Mouse (Mus musculus): Measurements from ENCODE around the gene Chd1.
"Not testable (repeated sequence)": the region's sequence is repeated elsewhere in the genome, so short reads cannot be mapped to it uniquely, and the experiment has no call there.

The Chd1 gene

DNA sequence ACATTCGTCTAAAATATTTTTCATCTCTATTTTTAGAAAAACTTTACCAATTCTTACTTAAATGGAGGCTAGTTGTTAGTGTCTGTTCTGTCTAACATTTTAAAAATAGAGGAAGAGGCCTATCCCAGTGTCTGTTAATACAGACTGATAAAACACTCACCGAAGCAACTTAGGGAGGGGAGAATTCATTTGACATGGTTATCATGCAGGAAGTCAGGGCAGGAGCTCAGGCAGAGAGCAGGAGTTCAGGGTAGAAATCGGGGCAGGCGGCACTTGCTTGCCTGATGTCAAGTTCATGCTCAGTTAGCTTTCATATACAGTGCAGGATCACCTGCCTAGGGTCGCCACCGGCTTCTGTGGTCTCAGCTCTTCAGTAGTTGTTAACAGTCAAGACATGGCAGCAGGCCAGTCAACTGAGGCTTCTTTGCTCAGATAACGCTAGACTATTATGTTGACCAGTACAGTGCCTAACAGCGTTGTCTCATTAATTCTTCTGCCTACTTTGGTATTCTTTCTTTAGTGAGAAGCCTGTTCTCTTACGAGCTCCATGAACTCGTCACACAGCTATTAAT is 32.7 kb downstream of the Chd1 start:
- no peak for DNase-seq (ENCODE audit: low read depth, low spot score)

DNA sequence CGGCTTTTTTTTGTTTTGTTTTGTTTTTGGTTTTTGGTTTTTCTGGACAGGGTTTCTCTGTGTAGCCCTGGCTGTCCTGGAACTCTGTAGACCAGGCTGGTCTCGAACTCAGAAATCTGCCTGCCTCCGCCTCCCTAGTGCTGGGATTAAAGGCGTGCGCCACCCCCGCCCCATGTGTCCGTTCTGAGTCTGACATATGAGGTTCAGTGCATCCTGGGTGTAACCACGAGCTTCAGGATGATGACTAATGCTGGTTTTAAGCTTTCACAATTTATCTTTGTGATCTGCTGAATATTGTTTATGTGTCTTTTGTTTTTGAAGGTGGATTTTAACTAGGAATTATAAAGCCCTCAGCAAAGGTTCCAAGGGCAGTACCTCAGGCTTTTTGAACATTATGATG is 37.1 kb downstream of the Chd1 start:
- DNase-seq (ENCODE audit: low read depth, low spot score): no peak

DNA sequence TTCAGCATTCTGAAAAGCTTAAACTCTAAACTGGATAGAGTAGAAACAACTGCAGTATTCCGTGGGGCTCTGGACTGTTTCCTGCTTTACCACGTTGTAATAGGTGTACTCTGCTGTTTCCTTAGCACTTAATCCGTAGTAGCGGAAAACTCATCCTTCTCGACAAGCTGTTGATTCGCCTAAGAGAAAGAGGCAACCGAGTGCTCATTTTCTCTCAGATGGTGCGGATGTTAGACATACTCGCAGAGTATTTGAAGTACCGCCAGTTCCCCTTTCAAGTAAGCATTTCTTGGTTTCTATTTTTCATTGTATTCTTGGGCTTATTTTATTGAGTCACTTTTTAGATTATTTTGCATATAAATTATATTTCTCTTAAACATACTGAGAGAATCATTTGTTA is 38.2 kb downstream of the Chd1 start:
- no peak for DNase-seq (ENCODE audit: low read depth, low spot score)

DNA sequence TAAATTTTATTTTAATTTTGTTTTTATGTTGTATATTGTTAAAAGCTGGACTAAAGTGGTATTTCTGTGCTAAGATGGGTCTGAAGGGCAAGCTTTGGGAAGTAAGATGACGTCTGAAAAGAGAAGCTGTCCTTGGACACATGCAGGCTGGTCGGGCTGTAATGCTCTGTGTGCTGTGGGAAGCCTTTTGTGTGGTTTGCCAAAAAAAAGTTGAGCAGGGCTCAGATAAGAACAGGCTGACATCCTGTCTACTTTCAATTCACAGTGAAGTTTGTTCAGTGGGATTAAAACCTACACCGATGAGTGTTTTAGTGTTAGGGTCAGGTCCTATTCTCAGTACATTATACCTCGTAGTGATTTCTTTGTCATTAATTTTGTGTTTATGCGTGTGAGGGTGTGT is 38.6 kb downstream of the Chd1 start:
- no peak for DNase-seq (ENCODE audit: low read depth, low spot score)

DNA sequence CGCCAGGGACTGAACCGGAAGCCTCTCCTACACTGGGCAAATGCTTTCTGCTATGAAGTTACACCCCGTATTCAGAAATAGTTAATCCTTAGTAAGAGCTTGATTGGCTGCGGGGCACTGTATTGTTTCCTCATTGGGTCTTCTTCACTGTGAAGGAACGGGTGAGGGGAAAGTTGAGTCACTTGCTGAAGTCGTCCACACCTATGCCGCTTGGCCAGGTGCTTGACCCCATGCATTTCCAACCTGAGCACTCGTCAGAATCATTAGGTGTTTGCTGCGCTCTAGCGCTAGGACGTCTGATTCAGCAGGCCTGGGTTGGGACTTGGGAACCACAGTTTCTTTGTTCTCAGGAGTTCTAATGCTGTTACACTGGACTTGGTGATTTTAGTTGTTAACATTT is 41.9 kb downstream of the Chd1 start:
- DNase-seq (ENCODE audit: low read depth, low spot score): no peak

DNA sequence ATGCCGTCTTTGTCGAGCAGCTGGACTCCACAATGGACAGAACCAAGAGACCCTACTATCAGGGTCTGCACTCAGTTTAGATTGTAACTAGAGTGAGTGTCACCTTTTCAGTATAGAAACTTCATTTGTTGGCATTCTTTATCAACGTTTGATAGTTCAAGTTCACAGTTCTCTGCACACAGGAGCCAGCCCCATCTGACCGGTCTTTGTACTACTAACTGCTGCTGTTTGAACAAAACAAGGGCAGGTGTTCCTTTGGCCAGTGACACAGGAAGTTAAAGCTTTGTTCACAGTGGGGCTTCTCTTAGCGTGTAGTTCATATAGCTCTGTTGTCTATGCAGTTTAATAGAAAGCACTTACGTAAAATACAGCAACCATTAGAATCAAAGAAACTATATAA is 43.3 kb downstream of the Chd1 start:
- DNase-seq (ENCODE audit: low read depth, low spot score): no peak

DNA sequence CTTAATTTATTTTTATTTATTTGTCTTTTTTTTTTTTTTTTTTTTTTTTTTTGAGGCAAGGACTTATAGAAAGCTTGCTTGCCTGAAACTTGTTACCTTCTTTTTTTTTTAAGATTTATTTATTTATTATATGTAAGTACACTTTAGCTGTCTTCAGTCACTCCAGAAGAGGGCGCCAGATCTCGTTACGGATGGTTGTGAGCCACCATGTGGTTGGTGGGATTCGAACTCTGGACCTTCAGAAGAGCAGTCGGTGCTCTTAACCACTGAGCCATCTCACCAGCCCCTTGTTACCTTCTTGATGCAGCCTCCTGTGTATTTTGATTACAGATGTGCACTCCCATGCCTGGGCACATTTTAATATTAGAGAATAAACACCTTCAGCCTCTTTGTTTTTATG is 46.5 kb downstream of the Chd1 start:
- DNase-seq (ENCODE audit: low read depth, low spot score): not testable (repeated sequence)

DNA sequence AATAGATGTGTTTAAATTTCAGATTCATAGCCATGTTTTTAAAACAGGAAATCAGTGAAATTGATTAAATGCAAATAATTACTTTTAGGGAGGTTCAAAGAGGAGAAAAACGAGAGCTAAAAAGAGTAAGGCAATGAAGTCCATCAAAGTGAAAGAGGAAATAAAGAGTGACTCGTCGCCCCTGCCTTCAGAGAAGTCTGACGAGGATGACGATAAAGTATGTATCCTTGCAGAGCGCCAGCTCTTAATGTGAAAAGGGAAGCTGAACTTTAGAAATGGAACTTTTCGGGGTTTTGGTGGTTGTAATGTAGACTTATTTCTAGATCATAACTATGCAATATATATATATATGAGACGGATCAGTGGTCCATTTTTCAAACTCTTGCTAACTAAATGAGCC is 56.4 kb downstream of the Chd1 start:
- DNase-seq (ENCODE audit: low read depth, low spot score): no peak

DNA sequence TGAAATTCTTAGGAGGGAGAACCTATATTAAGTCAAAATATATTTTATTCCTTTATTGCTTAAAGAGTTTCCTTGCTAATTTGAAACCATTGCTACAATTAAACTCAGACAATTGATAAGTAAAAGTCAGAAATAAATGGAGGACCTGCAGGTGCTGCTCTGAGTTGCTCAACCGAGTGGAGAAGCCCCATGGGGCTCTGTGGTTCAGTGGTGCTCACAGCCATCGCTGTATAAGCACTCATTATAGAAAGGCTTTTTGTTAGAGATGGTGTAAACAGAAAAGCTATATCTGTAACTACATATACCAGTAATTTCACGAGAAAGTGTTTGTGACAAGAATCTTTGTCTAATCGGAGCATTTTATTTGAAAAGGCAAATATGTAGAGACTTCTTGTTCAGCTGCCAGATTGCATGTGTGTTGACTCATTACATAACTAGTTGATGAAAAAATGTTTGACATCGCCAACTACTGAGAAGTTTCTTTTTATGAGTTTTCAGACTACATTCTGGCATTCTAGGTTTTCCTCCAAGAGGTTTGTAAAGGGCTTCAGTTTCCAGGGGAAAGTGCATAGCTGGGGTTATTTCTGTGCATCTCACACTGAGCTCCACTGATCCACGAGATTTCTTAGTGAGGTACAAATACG is 64.4 kb downstream of the Chd1 start:
- no peak for DNase-seq (ENCODE audit: low read depth, low spot score)

DNA sequence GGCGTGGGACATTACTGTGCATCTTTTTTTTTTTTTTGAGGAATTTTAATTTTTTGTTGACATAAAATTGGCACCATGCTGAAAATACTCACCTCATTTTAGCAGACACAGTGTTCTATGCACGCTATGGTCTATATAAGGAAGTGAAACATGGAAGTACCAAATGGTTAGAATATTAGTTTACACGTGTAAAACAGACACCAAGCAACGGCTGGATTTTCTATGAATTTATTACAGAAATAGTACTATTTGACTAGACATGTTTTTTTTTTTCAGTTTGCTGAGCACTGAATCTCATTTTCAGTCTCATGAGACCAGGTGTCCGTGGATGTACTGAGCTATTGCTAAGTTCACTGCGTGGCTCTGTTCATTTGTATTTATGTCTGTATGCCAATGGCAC is 69.2 kb downstream of the Chd1 start:
- no peak for DNase-seq (ENCODE audit: low read depth, low spot score)

DNA sequence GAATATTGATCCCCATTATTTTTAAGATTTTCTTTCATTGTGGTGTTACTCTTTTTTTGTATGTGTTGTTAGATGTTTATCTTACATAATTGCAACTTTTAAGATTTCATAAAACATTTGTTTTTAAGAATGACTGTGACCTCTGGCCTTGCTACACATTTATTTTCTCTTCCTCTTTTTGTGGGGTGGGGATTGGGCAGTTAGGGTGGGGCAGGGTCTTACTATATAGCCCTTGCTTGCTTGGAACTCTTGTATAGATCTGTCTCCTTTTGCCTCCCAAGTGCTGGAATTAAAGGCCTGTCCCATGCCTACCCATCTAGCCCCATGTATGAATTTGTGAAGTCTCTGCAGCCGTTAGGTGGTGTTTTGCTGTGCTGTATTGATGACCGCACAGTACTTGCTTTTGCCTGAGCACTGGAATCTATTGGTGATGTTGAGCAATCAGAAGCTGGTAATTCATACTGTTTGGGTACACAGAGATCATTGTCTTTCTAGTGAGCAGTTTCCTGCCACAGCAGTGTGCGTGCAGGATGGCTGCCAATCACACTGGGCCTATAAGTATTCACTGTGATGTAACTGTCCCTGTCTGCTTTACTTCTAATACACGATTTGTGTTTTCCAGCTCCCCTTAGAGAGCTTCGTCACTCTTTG is 69.9 kb downstream of the Chd1 start:
- no peak for DNase-seq (ENCODE audit: low read depth, low spot score)

DNA sequence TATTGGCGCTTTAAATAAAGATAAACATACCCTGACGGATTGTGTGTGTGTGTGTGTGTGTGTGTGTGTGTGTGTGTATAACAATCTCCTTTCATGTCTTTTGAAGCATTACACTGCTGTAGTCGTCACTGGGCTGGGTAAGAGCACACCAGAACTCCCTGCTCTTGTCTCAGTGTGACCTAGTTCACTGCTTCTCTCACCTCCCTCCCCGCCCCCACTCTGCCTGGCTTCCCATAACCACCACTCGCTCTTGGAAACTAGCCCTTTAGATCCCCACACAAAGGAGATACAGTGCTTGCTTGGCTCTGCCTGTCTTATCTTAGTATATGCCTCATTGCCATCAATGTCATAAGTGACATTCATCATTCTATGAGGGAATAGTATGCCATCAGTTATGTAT is 71.6 kb downstream of the Chd1 start:
- no peak for DNase-seq (ENCODE audit: low read depth, low spot score)

DNA sequence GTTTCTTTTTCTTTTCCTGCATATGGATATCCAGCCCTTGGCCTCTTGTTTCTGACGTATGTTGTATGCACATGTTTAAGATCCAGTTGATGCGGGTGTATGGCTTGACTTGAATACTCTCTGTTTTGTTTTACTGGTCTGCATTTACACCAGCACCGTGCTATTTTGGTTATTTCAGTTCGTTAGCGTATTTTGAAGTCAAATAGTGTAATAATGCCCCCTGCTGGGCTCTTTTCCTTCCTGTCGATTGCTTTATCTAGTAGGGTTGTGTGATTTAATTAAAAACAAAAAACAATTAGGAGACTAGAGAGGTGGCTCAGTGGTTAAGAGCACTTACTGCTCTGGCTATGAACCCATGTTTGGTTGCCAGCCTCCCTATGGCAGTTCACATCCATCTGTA is 73.2 kb downstream of the Chd1 start:
- DNase-seq (ENCODE audit: low read depth, low spot score): no peak

DNA sequence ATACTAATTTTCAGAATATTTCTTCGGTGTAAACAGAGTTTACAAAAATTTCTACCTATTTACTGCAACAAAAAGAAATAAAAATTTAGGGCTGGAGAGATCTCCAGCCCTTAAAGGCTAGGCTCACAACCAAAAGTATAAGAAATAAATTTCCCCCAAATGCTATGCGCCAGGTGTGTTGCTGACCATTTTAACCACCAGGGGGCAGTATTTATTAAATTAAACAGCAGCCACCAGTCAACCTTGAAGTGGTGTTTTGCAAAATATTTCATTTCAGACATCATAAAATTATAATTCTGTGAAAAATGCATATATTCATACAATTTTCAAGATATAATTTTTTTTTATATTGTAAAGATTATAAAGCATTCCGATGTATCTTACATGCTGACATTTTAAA is 82.3 kb downstream of the Chd1 start:
- no peak for DNase-seq (ENCODE audit: low read depth, low spot score)

DNA sequence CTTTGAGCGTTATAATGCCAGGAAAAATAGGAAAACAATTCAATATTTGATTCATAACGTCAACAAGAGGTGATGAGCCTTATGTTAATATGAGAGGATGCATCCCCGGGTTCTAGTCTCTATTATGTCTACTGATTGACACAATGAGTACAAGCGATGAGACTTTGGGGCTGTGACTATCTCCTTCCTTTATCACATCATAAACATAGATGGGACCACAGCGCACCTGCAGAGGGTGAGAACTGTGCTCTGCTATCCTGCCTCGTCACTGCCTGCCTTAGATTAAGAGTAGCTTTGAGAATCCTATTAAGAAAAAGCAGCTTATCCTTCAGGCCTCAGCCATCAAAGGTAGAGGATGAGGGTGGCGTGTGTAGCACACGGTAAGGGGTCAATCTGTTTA is 85.9 kb downstream of the Chd1 start:
- DNase-seq (ENCODE audit: low read depth, low spot score): no peak

DNA sequence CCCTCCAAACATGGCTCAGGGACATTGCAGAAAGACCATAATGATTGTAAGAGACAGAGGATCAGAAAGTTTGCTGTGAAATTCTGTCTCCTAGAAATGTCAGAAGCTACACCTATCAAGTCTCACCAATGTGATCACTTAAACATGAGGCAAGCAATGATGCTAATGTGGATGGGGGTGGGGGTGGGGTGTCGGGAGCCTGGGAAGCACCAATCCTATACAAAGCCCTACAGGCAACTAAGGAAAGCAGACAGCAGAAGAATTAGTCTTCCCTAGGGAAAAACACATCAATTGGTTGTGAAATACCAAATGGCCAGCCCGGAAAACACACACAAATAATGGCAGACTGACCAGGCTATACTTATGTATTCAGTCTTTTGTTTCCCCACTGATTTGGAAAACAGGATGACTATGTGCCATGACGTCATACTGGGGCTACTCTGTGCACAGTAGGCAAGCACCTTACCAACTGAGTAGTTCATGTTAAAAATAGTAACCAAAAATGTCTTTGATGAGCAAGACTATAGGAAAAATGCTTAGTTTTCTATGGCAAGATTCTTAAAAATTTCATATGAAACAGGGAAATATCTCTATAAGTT is 94.5 kb downstream of the Chd1 start:
- no peak for DNase-seq (ENCODE audit: low read depth, low spot score)

DNA sequence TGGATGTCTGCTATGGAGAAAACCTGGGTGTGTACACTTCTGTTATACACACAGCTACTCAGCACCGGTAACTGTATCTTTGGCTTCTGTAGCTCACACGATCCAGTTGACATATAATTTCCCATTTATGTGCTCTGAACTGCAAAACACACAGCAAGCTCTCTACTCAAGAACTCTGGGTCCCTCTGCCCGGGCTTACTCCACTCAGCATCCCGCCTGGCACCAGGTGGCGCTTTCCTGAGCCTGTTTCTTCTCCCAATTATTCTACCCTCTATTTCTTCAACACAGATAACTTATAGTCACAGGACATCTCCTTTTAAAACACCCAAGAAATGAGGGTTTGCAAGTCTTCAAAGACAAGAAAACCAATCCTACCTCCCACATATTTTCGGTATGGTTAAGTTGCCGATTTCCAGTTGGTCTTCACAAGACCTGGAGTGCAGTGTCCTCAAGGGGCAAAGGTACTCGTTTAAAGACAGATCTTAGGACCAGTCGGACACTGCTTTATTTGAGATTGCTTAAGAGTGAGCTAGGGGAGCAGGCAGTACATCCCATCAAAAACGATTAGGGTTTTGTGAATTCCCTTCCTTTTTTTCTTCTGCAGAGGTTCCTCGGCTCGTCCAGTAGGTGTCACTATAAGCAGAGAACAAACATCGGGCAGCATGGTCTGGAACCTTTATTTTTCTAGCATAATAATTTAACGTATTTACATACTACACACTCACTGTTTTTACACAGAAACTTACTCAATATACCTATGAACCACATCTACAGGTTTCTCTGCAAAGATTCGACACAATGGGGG is 99.4 kb downstream of the Chd1 start:
- no peak for DNase-seq (ENCODE audit: low read depth, low spot score)

DNA sequence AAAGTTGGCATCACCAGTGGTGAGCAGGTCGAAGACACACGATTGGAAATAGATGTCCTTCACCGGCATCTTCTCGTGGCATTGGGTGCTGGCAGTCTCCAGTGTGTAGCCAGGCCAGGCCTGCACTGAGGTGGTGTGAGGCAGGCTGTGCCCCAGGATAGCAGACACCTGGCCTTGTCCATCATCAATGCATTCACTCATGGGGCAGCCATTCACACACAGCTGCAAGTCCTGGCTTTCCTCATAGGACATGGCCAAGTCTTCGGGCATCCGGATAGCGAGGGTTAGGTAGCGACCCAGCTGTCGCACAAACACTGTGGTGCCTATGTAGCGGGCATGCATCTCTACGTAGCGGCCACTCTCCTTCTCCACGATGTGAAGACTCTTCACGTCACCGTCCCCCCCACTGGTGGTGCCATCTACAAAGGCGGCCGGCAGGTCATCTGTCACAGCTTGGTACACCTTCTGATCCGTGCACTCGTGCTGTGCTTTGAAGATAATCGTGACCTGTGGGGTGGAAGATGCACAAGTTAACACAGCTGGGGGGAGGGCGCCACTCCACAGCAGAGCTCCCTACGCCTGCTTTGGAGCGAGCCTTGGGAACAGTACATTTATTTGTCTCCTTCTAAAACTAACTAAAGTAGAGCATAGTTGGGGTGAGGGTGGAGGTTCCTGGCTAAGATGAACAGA is 102.7 kb downstream of the Chd1 start:
- no peak for DNase-seq (ENCODE audit: low read depth, low spot score)

DNA sequence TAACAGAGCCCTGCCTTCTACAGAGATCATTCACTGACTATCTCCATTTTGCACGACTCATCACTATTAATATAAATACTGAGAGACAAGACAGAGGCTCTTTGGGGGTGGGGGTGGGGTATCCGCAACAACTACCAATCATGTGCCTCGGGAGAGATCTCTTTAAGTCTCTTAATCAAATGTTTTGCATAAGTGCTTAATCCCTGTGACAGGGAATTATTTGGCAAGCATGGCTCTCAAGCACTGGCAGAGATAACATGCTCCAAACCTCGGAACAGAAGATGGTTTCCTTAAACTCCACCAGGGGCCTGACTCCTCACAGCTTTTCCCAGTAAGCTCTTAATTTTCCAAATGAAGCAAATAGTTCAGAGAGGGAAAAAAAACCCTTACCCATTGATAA is 103.2 kb downstream of the Chd1 start:
- no peak for DNase-seq (ENCODE audit: low read depth, low spot score)

DNA sequence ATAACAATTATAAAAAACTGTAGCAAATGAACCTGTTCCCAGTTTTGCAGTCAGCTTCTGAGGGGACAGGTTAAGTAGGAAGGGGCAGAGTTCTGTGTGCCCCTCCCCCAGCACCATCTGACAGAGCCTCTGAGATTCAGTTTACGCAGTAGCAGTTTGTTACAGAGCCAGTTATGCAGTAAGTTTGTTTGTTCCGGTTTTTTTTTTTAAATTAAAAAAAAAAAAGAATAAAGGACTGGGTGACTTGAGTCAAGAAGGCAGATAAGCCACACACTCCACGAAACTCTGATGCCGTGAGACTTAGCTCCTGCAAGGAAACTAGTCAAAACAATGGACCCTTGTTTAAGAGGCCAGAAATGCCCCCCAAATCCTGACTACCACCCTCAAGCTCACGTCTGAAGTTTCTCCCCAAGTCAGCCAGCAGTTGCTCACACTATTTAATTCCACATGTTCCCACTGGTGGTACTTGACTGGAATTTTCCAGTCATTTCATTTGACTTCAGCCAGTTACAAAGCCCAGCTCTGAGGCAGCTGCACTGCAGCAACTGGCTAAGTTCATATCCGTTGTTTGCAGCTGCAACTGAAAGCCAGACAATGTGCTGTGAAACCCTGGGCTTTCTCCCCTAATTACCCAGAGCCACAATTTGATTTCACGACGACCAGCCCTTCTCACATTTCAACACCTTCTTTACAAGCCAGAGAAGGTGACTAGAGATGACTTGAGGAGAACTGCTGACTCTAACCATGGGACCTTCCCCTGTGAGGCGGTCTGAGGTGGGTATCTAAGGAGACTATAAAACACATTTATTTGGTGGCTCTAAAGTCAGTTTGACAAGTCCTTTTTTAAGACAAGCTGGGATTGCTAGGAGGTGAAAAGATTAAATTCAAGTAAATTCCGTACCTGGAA is 104.0 kb downstream of the Chd1 start:
- no peak for DNase-seq (ENCODE audit: low read depth, low spot score)

DNA sequence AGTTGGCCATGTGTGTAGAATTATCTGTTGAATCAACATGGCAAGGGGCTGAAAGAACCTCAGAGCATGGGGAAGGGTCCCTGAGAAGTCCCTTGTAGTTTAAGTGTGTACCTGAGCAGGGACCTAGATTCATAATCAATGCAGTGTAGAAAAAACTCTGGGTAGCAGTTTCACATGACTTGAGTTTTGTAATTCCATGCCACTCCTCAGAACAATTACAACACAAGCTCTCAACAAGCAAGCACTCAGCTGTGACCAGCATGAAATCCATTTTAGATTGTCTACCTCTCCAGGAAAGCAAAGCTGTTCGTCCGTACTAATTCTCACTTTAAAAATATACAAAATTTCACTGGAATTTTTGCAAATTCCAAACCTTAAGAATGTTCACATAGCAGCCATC is 105.2 kb downstream of the Chd1 start:
- DNase-seq (ENCODE audit: low read depth, low spot score): no peak
